Mouse (Mus musculus) kidney, adult 2 months (tissue): ENCODE measurements around the gene Mindy2.

Experiments
- CTCF ChIP-seq: fragments of 200-500 bp; conservative IDR thresholded peaks from 2 replicates; pipeline ENCODE4 v1.5.1; 2011; ENCODE audit warnings: low read depth, mild to moderate bottlenecking, control low read depth, low read length, moderate library complexity, mixed read lengths; ENCODE audit not compliant: insufficient read depth, insufficient read length
- POLR2A ChIP-seq: fragments of 200-500 bp; IDR thresholded peaks from one replicate; pipeline ENCODE4 v1.6.1; 2011; ENCODE audit warnings: low read depth, low read length, control low read depth

DNA sequence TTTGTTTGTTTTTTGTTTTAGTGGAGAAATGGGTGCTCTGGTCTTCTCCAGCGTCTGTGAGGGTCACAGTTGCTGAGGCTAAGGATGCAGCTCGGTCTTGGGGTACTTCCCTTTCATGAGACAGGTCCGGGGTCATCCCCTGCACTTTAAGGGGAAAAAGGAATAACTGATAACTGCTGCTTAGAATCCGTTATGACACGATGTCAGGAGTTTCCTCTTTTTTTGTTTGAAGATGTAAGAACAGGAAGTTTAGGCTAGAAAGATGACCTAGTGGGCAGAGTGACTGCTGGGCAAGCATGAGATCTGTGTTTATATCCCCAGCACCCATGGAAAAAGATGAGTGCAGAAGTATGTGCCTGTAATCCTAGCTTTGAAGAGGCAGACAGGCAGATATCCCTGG lies 71.8 kb downstream of the Mindy2 start:
- TF ChIP-seq CTCF (no peak), POLR2A (no peak)
